Mouse (Mus musculus): ENCODE measurements at regions not wholly inside any gene's neighbourhood (a gene's known extent, or its start where the extent isn't known, plus 50 kb on each side); places are given as distances from the start of the nearest gene placed in this dataset.
"Not testable (repeated sequence)": the region's sequence is repeated elsewhere in the genome, so short reads cannot be mapped to it uniquely, and the experiment has no call there.

DNA sequence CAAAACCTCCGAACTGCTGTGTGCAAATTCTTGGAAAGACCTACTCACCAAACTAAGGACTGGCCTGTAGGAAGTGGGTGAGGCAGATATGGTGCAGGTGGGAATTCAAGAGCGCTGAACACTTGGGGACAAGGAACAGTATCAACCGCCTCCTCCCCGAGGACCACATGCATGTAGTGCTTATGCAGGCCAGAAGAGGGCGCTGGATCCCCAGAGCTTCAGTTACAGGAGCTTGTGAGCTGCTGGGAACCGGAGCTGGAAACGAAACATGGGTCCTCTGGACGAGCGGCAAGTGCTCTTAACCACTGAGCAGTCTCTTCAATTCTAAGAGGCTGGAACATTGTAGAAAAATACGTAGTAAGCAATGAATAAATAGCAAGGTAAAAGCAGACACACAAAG, 317.8 kb downstream of the Ajap1 start:
- ATAC-seq (ENCODE audit: low FRiP score) (no peak), DNase-seq (ENCODE audit: low spot score) (no peak)
- H3K27me3 ChIP-seq (ENCODE audit: control insufficient read depth, insufficient read depth, low read length): no peaks in the 10 kb centered on the region
- H3K27ac ChIP-seq (ENCODE audit: low read depth, low read length): no peak overlapping the region
- H3K9me3 ChIP-seq (ENCODE audit: control insufficient read depth, low read length): no peaks in the 10 kb centered on the region
- 85% methylated on average over 10 of the region's 10 CpGs for WGBS
- H3K4me3 ChIP-seq (ENCODE audit: low read depth, low read length): no peak overlapping the region
- H3K36me3 ChIP-seq (ENCODE audit: control insufficient read depth, insufficient read depth, low read length): no peaks in the 10 kb centered on the region
- no peaks in the 10 kb centered on the region for H3K4me1 ChIP-seq (replicated peaks; ENCODE audit: control insufficient read depth, insufficient read depth, low read length)
- H3K4me2 ChIP-seq (replicated peaks; ENCODE audit: low read depth, low read length): no peak overlapping the region
- no peak overlapping the region for H3K9ac ChIP-seq (ENCODE audit: low read depth, low read length)

DNA sequence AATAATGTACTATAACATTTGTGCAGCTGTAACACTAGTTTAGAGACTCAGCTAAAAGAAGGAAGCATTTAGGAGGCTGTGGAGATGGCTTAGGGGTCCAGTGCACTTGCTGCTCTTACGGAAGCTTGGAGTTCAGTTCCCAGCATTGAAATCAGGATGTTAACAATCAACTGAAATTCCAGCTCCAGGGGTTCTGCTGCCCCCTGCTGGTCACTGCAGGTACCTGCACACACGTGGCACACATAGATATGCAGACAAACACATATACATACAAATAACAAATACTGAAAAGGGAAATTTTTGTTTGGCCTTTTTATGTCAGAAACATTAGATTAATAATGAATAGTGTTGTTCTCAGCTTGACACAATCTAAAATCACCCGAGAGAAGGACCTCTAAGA, 322.5 kb downstream of the Ajap1 start:
- DNase-seq (ENCODE audit: low spot score): peak; percentile 10
- no peak for ATAC-seq (ENCODE audit: low FRiP score)
- no peaks in the 10 kb centered on the region for H3K4me1 ChIP-seq (replicated peaks; ENCODE audit: control insufficient read depth, insufficient read depth, low read length)
- no peak overlapping the region for H3K27ac ChIP-seq (ENCODE audit: low read depth, low read length)
- H3K36me3 ChIP-seq (ENCODE audit: control insufficient read depth, insufficient read depth, low read length): no peaks in the 10 kb centered on the region
- H3K4me3 ChIP-seq (ENCODE audit: low read depth, low read length): no peak overlapping the region
- no peak overlapping the region for H3K4me2 ChIP-seq (replicated peaks; ENCODE audit: low read depth, low read length)
- no peak overlapping the region for H3K9ac ChIP-seq (ENCODE audit: low read depth, low read length)
- H3K27me3 ChIP-seq (ENCODE audit: control insufficient read depth, insufficient read depth, low read length): no peaks in the 10 kb centered on the region
- 92% methylated on average over 3 of the region's 3 CpGs for WGBS
- H3K9me3 ChIP-seq (ENCODE audit: control insufficient read depth, low read length): no peaks in the 10 kb centered on the region

DNA sequence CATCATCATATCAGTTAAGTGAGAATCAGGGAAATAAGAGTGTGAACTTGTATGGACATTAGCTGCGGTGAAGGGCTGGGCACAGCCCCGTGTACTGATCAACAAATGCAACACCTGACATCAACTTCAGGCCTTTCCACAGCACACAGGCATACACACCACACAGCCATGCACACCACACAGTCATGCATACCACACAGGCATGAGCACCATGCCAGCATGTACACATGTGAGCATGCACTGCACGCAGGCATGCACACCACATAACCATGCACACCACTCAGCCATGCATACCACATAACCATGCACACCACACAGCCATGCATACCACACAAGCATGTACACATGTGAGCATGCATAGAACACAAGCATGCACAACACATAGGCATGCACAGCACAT, 325.0 kb downstream of the Ajap1 start:
- H3K9ac ChIP-seq (ENCODE audit: low read depth, low read length): no peak overlapping the region
- no peaks in the 10 kb centered on the region for H3K9me3 ChIP-seq (ENCODE audit: control insufficient read depth, low read length)
- H3K4me1 ChIP-seq (replicated peaks; ENCODE audit: control insufficient read depth, insufficient read depth, low read length): no peaks in the 10 kb centered on the region
- H3K27ac ChIP-seq (ENCODE audit: low read depth, low read length): no peak overlapping the region
- no peak for DNase-seq (ENCODE audit: low spot score)
- no peak for ATAC-seq (ENCODE audit: low FRiP score)
- no peak overlapping the region for H3K4me3 ChIP-seq (ENCODE audit: low read depth, low read length)
- no peaks in the 10 kb centered on the region for H3K36me3 ChIP-seq (ENCODE audit: control insufficient read depth, insufficient read depth, low read length)
- WGBS: 94% methylated on average over 3 of the region's 3 CpGs
- H3K4me2 ChIP-seq (replicated peaks; ENCODE audit: low read depth, low read length): no peak overlapping the region
- H3K27me3 ChIP-seq (ENCODE audit: control insufficient read depth, insufficient read depth, low read length): no peaks in the 10 kb centered on the region

DNA sequence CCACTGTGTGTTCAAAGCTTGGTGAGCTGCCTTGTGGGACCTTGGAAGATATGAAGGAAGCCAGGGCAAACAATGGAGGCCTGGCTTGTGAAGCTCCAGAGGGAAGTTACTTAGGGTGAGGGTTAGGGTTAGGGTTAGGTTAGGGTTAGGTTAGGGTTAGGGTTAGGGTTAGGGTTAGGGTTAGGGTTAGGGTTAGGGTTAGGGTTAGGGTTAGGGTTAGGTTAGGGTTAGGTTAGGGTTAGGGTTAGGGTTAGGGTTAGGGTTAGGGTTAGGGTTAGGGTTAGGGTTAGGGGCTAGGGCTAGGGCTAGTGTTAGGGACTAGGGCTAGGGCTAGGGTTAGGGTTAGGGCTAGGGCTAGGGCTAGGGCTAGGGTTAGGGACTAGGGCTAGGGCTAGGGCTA, 329.7 kb downstream of the Ajap1 start:
- not testable (repeated sequence) for H3K9ac ChIP-seq (ENCODE audit: low read depth, low read length)

DNA sequence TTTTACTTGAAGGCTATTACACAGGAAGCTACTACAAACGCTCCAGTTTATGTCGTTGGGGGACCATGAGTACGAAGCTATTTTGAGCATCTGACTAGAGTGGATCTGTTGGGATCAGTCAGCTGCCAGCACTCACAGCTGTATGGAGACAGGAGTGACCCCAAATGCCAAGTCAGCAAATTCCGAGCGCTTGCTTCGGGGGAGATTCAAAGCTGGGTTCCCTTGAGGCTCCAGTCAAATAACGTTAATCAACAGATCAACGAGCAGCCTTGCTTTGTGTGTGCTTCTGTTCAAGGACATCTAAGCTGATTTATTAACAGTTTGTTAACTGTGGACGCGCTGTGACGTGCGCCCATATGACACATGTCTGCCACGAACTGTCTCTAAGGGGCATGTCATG, 349.5 kb downstream of the Ajap1 start:
- Histone ChIP-seq H3K9me3 (ENCODE audit: control insufficient read depth, low read length) (no peaks in the 10 kb centered on the region), H3K4me1 (replicated peaks; ENCODE audit: control insufficient read depth, insufficient read depth, low read length) (no peaks in the 10 kb centered on the region), H3K4me3 (ENCODE audit: low read depth, low read length) (no peak overlapping the region), H3K27me3 (ENCODE audit: control insufficient read depth, insufficient read depth, low read length) (no peaks in the 10 kb centered on the region), H3K9ac (ENCODE audit: low read depth, low read length) (no peak overlapping the region), H3K36me3 (ENCODE audit: control insufficient read depth, insufficient read depth, low read length) (no peaks in the 10 kb centered on the region), H3K27ac (ENCODE audit: low read depth, low read length) (no peak overlapping the region), H3K4me2 (replicated peaks; ENCODE audit: low read depth, low read length) (no peak overlapping the region)
- 81% methylated on average over 13 of the region's 13 CpGs for WGBS
- no peak for ATAC-seq (ENCODE audit: low FRiP score)
- peak; percentile 17 for DNase-seq (ENCODE audit: low spot score)

More for the DNA sequence above, 329.7 kb downstream of the Ajap1 start:
- DNase-seq (ENCODE audit: low spot score); H3K4me2 ChIP-seq (replicated peaks; ENCODE audit: low read depth, low read length); H3K9me3 ChIP-seq (ENCODE audit: control insufficient read depth, low read length); H3K27me3 ChIP-seq (ENCODE audit: control insufficient read depth, insufficient read depth, low read length); H3K36me3 ChIP-seq (ENCODE audit: control insufficient read depth, insufficient read depth, low read length); H3K4me3 ChIP-seq (ENCODE audit: low read depth, low read length); H3K27ac ChIP-seq (ENCODE audit: low read depth, low read length); H3K4me1 ChIP-seq (replicated peaks; ENCODE audit: control insufficient read depth, insufficient read depth, low read length): not testable (repeated sequence)
- peak; percentile 89 for ATAC-seq (ENCODE audit: low FRiP score)

DNA sequence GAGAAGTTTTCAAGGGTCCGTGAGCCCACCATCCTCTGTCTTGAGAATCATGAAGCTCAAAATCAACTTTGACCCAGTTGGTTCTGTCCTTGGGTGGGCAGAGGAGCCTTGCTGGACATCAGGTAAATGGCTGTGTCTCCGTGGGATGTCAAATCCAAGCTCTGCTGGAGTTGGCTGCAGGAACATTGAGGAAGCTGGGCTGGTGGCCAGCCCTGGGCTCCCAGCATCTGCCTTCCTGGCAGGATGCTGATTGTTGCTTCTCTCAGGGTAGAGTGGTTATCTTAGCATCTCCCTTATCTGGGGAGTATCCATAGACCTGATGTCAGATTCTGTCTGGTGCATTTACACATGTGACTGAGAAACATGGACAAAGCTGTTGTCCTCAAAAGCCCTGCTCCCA, 353.3 kb downstream of the Ajap1 start:
- Histone ChIP-seq H3K9me3 (ENCODE audit: control insufficient read depth, low read length) (no peaks in the 10 kb centered on the region), H3K27ac (ENCODE audit: low read depth, low read length) (no peak overlapping the region), H3K9ac (ENCODE audit: low read depth, low read length) (no peak overlapping the region), H3K27me3 (ENCODE audit: control insufficient read depth, insufficient read depth, low read length) (no peaks in the 10 kb centered on the region), H3K4me3 (ENCODE audit: low read depth, low read length) (no peak overlapping the region), H3K4me1 (replicated peaks; ENCODE audit: control insufficient read depth, insufficient read depth, low read length) (no peaks in the 10 kb centered on the region), H3K36me3 (ENCODE audit: control insufficient read depth, insufficient read depth, low read length) (no peaks in the 10 kb centered on the region), H3K4me2 (replicated peaks; ENCODE audit: low read depth, low read length) (no peak overlapping the region)
- ATAC-seq (ENCODE audit: low FRiP score) (no peak), DNase-seq (ENCODE audit: low spot score) (no peak)
- 93% methylated on average over 2 of the region's 2 CpGs for WGBS

DNA sequence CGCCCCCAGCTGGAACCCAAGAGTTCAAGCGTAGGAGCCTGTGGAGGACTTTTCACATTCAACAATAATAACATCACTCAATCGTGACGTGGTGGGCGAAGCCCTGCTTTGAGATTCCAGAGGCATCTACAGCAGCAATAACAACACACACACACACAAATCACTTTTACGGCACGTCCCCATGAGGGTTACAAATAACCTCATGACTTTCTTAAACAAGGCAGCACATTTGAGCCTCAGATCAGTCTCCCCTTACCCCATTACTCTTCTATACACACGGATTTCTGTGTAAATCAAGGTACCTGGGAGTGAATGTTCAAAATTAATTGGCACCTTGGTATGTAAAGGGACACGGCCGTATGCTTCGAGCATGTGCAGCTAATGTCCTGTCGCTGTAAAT, 354.4 kb downstream of the Ajap1 start:
- no peak overlapping the region for H3K4me3 ChIP-seq (ENCODE audit: low read depth, low read length)
- no peaks in the 10 kb centered on the region for H3K9me3 ChIP-seq (ENCODE audit: control insufficient read depth, low read length)
- H3K9ac ChIP-seq (ENCODE audit: low read depth, low read length): no peak overlapping the region
- DNase-seq (ENCODE audit: low spot score) (no peak), ATAC-seq (ENCODE audit: low FRiP score) (no peak)
- no peaks in the 10 kb centered on the region for H3K36me3 ChIP-seq (ENCODE audit: control insufficient read depth, insufficient read depth, low read length)
- 95% methylated on average over 12 of the region's 12 CpGs for WGBS
- H3K4me2 ChIP-seq (replicated peaks; ENCODE audit: low read depth, low read length): no peak overlapping the region
- H3K27ac ChIP-seq (ENCODE audit: low read depth, low read length): no peak overlapping the region
- no peaks in the 10 kb centered on the region for H3K27me3 ChIP-seq (ENCODE audit: control insufficient read depth, insufficient read depth, low read length)
- H3K4me1 ChIP-seq (replicated peaks; ENCODE audit: control insufficient read depth, insufficient read depth, low read length): no peaks in the 10 kb centered on the region

DNA sequence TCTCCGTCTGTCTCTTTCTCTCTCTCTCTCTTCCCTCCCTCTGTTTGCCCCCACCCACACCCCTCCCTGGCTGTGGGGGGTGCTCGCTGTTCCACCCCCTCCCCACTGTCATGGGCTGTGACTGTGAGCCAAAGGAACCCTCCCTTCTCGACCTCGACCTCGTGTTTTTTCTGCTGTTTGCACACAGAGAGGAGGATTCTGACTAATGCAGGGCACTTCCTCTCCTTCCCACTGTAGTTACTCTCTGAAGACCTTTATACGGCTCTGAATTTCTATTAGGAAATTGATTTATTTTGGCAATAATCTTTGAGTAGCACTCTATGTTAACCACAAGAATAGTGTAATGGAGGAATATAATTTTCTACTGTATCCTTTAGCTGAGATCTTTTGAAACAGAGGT, 362.1 kb downstream of the Ajap1 start:
- WGBS: 64% methylated on average over 6 of the region's 6 CpGs
- no peak overlapping the region for H3K4me2 ChIP-seq (replicated peaks; ENCODE audit: low read depth, low read length)
- no peak overlapping the region for H3K4me3 ChIP-seq (ENCODE audit: low read depth, low read length)
- no peak overlapping the region for H3K27ac ChIP-seq (ENCODE audit: low read depth, low read length)
- no peaks in the 10 kb centered on the region for H3K9me3 ChIP-seq (ENCODE audit: control insufficient read depth, low read length)
- H3K9ac ChIP-seq (ENCODE audit: low read depth, low read length): no peak overlapping the region
- H3K27me3 ChIP-seq (ENCODE audit: control insufficient read depth, insufficient read depth, low read length): no peaks in the 10 kb centered on the region
- H3K36me3 ChIP-seq (ENCODE audit: control insufficient read depth, insufficient read depth, low read length): no peaks in the 10 kb centered on the region
- no peak for DNase-seq (ENCODE audit: low spot score)
- no peak for ATAC-seq (ENCODE audit: low FRiP score)
- H3K4me1 ChIP-seq (replicated peaks; ENCODE audit: control insufficient read depth, insufficient read depth, low read length): no peaks in the 10 kb centered on the region

DNA sequence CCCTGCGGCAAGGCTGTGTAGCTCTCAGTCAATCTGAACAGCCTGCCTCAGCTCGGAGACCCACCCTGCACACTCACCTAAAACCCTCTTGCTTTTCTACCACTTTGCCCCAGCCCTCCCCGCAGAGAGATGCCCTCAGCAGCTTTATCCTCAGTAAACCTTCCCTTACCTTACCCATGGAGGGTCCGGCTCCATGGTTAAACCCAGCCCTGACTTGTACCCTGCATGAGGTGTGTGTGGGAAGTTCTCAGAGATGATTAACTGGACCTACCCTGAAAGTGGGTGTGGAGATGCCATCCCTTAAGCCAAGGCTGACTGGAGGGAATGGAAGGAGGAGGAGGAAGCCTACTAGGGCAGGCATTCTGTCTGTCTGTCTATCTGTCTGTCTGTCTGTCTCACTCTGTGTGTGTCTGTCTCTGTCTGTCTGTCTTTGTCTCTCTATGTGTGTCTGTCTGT, 362.9 kb downstream of the Ajap1 start:
- DNase-seq (ENCODE audit: low spot score) (no peak), ATAC-seq (ENCODE audit: low FRiP score) (no peak)
- Histone ChIP-seq H3K27me3 (ENCODE audit: control insufficient read depth, insufficient read depth, low read length) (no peaks in the 10 kb centered on the region), H3K9me3 (ENCODE audit: control insufficient read depth, low read length) (no peaks in the 10 kb centered on the region), H3K4me3 (ENCODE audit: low read depth, low read length) (no peak overlapping the region), H3K9ac (ENCODE audit: low read depth, low read length) (no peak overlapping the region), H3K36me3 (ENCODE audit: control insufficient read depth, insufficient read depth, low read length) (no peaks in the 10 kb centered on the region), H3K4me2 (replicated peaks; ENCODE audit: low read depth, low read length) (no peak overlapping the region), H3K27ac (ENCODE audit: low read depth, low read length) (no peak overlapping the region), H3K4me1 (replicated peaks; ENCODE audit: control insufficient read depth, insufficient read depth, low read length) (no peaks in the 10 kb centered on the region)
- 75% methylated on average over 4 of the region's 4 CpGs for WGBS
